Mouse (Mus musculus) mouse trophoblast stem cell (cell line): Measurements from ENCODE around the gene Dhodh.

Experiments
- in situ Hi-C, 2 experiments: fragments of 300-500 bp; cut with MseI, MboI; formaldehyde crosslinking; loops; 2 replicates in 1 of 2; 3 replicates in 1 of 2; pipeline ENCODE4 v1.15.1; 2025

Dhodh gene

GRCm38 (mm10) chr8:109608271-109609152 is at the start of gene Dhodh:
Gene Dhodh, minus strand, starts transcription at chr8:109608673.
- in situ Hi-C loops, result no loop called here

GRCm38 (mm10) chr8:109656860-109657259 is 48.4 kb upstream of the Dhodh start:
- in situ Hi-C loops, result no loop called here

- in situ Hi-C loops, result no loop called here
Observed at GRCm38 (mm10) chr8:109650801-109651200, 42.3 kb upstream of the Dhodh start.

GRCm38 (mm10) chr8:109648469-109648868 is 40.0 kb upstream of the Dhodh start:
- in situ Hi-C loops, result no loop called here

- in situ Hi-C loops, result no loop called here
Observed at GRCm38 (mm10) chr8:109647331-109647730, 38.9 kb upstream of the Dhodh start.

- in situ Hi-C loops, result no loop called here
Observed at GRCm38 (mm10) chr8:109641236-109641635, 32.8 kb upstream of the Dhodh start.

- in situ Hi-C loops, result no loop called here
Observed at GRCm38 (mm10) chr8:109640410-109640809, 31.9 kb upstream of the Dhodh start.

- in situ Hi-C loops, result no loop called here
Observed at GRCm38 (mm10) chr8:109638851-109639250, 30.4 kb upstream of the Dhodh start.

- in situ Hi-C loops, result no loop called here
Observed at GRCm38 (mm10) chr8:109635146-109635545, 26.7 kb upstream of the Dhodh start.

GRCm38 (mm10) chr8:109632498-109632897 is 24.0 kb upstream of the Dhodh start:
- in situ Hi-C loops, result no loop called here

- in situ Hi-C loops, result no loop called here
Observed at GRCm38 (mm10) chr8:109628638-109629037, 20.2 kb upstream of the Dhodh start.

- in situ Hi-C loops, result no loop called here
Observed at GRCm38 (mm10) chr8:109615569-109615968, 7.1 kb upstream of the Dhodh start.

GRCm38 (mm10) chr8:109614243-109615210 is 6.1 kb upstream of the Dhodh start, which contains the start of gene Pkd1l3:
Gene Pkd1l3, plus strand, starts transcription at chr8:109614517.
- in situ Hi-C loops, result no loop called here

- in situ Hi-C loops, result no loop called here
Observed at GRCm38 (mm10) chr8:109609153-109609502, 655 bp upstream of the Dhodh start.

GRCm38 (mm10) chr8:109607650-109608049 is 823 bp downstream of the Dhodh start:
- in situ Hi-C loops, result no loop called here

- in situ Hi-C loops, result no loop called here
Observed at GRCm38 (mm10) chr8:109606725-109607124, 1.7 kb downstream of the Dhodh start.

- in situ Hi-C loops, result no loop called here
Observed at GRCm38 (mm10) chr8:109595854-109596253, 12.6 kb downstream of the Dhodh start.

GRCm38 (mm10) chr8:109593117-109593788 is 15.2 kb downstream of the Dhodh start:
- in situ Hi-C loops, result no loop called here

GRCm38 (mm10) chr8:109592164-109592563 is 16.3 kb downstream of the Dhodh start:
- in situ Hi-C loops, result no loop called here

GRCm38 (mm10) chr8:109591367-109591766 is 17.1 kb downstream of the Dhodh start:
- in situ Hi-C loops, result no loop called here

GRCm38 (mm10) chr8:109590901-109591300 is 17.6 kb downstream of the Dhodh start:
- in situ Hi-C loops, result no loop called here
